Mouse (Mus musculus): Measurements from ENCODE around the gene Olfr775.

DNA sequence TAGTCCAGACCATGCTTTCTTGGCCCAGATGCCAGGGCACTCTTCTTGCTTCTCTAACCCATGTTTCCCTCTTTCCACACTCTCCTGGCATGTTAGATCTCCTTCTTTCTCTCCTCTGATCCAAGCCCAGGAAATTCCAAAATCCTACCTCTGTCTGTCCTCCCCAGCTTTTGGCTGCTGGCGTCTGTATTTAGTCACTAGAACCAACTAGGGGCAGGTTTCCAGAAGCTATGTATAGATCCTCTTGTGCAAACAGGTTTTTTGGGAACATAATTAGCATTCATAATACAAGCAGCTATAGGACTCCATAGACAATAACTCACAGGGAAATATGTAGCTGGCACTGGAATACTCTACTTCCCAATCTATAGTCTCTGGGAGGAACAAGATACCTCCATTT is 17.5 kb upstream of the Olfr775 start:
- no peak for TF ChIP-seq POLR2A (IDR thresholded peaks at IDR 0.05; ENCODE audit: insufficient read depth, low read depth, low read length)
- no peak for TF ChIP-seq CTCF (IDR thresholded peaks at IDR 0.05)

All from heart, adult 2 months (tissue).